Mouse (Mus musculus) spleen, embryonic (tissue): ENCODE measurements around the gene Gm49337.

ENCODE experiments used
- CTCF ChIA-PET: fragments of 350-600 bp; sonication (Branson Sonifier 250); formaldehyde crosslinking; loops from one replicate; lab custom pipeline; 2022; lab: Charles Lee

The Gm49337 gene

GRCm38 (mm10) chr4:116173072-116173471 lies at the start of gene Gm49337, which contains the start of gene 1700042G07Rik:
TSS of gene Gm49337 (plus strand) at chr4:116173384.
TSS of gene 1700042G07Rik (plus strand) at chr4:116173372.
- CTCF ChIA-PET = no interaction called here

GRCm38 (mm10) chr4:116123602-116124519 lies 49.3 kb upstream of the Gm49337 start, which contains the start of the genes Rad54l and Pomgnt1:
TSS of gene Rad54l (minus strand) at chr4:116123690.
TSS of gene Pomgnt1 (plus strand) at chr4:116123840.
- CTCF ChIA-PET = no interaction called here

- CTCF ChIA-PET = no interaction called here
Measured at GRCm38 (mm10) chr4:116125803-116126386, 47.3 kb upstream of the Gm49337 start.

- CTCF ChIA-PET = no interaction called here
Measured at GRCm38 (mm10) chr4:116127956-116128355, 45.2 kb upstream of the Gm49337 start.

- CTCF ChIA-PET = no interaction called here
Measured at GRCm38 (mm10) chr4:116133126-116133525, 40.1 kb upstream of the Gm49337 start.

GRCm38 (mm10) chr4:116134990-116135389 lies 38.2 kb upstream of the Gm49337 start:
- CTCF ChIA-PET = interaction anchor here (1.1 kb wide), 1 partner anchor 30 kb away, joined by 3 read pairs; no protein-coding TSS in a partner anchor

GRCm38 (mm10) chr4:116137421-116137996 lies 35.7 kb upstream of the Gm49337 start:
- CTCF ChIA-PET = interaction anchor here (0.6 to 1.1 kb wide), 4 partner anchors 18 to 498 kb away, joined by 3 to 25 read pairs (median 7); no protein-coding TSS in a partner anchor

- CTCF ChIA-PET = no interaction called here
Measured at GRCm38 (mm10) chr4:116140801-116141574, 32.2 kb upstream of the Gm49337 start.

- CTCF ChIA-PET = no interaction called here
Measured at GRCm38 (mm10) chr4:116141736-116142135, 31.4 kb upstream of the Gm49337 start.

GRCm38 (mm10) chr4:116142269-116142668 lies 30.9 kb upstream of the Gm49337 start:
- CTCF ChIA-PET = no interaction called here

GRCm38 (mm10) chr4:116143317-116143811 lies 29.8 kb upstream of the Gm49337 start:
- CTCF ChIA-PET = interaction anchor here (0.9 kb wide), 1 partner anchor 19 kb away, joined by 11 read pairs; no protein-coding TSS in a partner anchor

GRCm38 (mm10) chr4:116143891-116144717 lies 29.1 kb upstream of the Gm49337 start:
- CTCF ChIA-PET = interaction anchor here (0.9 kb wide), 1 partner anchor 18 kb away, joined by 11 read pairs; no protein-coding TSS in a partner anchor

- CTCF ChIA-PET = no interaction called here
Measured at GRCm38 (mm10) chr4:116149812-116150155, 23.4 kb upstream of the Gm49337 start.

- CTCF ChIA-PET = no interaction called here
Measured at GRCm38 (mm10) chr4:116150156-116150861, 22.9 kb upstream of the Gm49337 start.

GRCm38 (mm10) chr4:116150862-116151221 lies 22.3 kb upstream of the Gm49337 start:
- CTCF ChIA-PET = interaction anchor here (0.6 kb wide), 1 partner anchor 14 kb away, joined by 3 read pairs; no protein-coding TSS in a partner anchor

GRCm38 (mm10) chr4:116151238-116151637 lies 21.9 kb upstream of the Gm49337 start, which contains the start of gene Lurap1:
TSS of gene Lurap1 (minus strand) at chr4:116151338.
- CTCF ChIA-PET = interaction anchor here (0.6 kb wide), 1 partner anchor 14 kb away, joined by 3 read pairs; no protein-coding TSS in a partner anchor

GRCm38 (mm10) chr4:116152702-116153101 lies 20.5 kb upstream of the Gm49337 start:
- CTCF ChIA-PET = interaction anchor here (0.5 kb wide), 1 partner anchor 60 kb away, joined by 7 read pairs; no protein-coding TSS in a partner anchor

- CTCF ChIA-PET = no interaction called here
Measured at GRCm38 (mm10) chr4:116157882-116158281, 15.3 kb upstream of the Gm49337 start.

- CTCF ChIA-PET = no interaction called here
Measured at GRCm38 (mm10) chr4:116159912-116160311, 13.3 kb upstream of the Gm49337 start.
